Mouse (Mus musculus) thymus, adult 2 months (tissue): ENCODE measurements around the gene Amhr2.

Source experiments
- CTCF ChIP-seq: fragments of 200-500 bp; IDR thresholded peaks from 2 replicates; pipeline ENCODE4 v1.5.1; 2012; ENCODE audit warnings: mild to moderate bottlenecking, control low read depth, low read length, moderate library complexity, borderline replicate concordance; ENCODE audit not compliant: control insufficient read depth, poor library complexity, insufficient read depth; ENCODE audit errors: extremely low read depth
- POLR2A ChIP-seq: fragments of 200-500 bp; IDR thresholded peaks from 2 replicates; pipeline ENCODE4 v1.6.1; 2012; ENCODE audit warnings: mild to moderate bottlenecking, low read length, control low read depth, moderate library complexity; ENCODE audit not compliant: control insufficient read depth, poor library complexity, insufficient read depth; ENCODE audit errors: extremely low read depth

- no peak for TF ChIP-seq CTCF
- no peak for TF ChIP-seq POLR2A
Measured at GRCm38 (mm10) chr15:102445146-102445545, at the start of gene Amhr2.
